Mouse (Mus musculus): Measurements from ENCODE around the gene Eif4a3. TPM values are rescaled to one million over a fixed set of nuclear protein-coding genes. Genes with fewer than 3 reads are reported as not detected.
"Not testable (repeated sequence)": the region's sequence is repeated elsewhere in the genome, so short reads cannot be mapped to it uniquely, and the experiment has no call there.

The Eif4a3 gene
- polyA plus RNA-seq, 1 experiment from 2014 or later = 147 TPM

- H3K27me3 ChIP-seq = no peaks in the 10 kb centered on the region
- ATAC-seq (peak; percentile 68), DNase-seq (ENCODE audit: low read depth, low spot score) (no peak)
- in situ Hi-C loops (cut with MboI; ENCODE audit: low pct_unique_long_range_greater_than_20kb) = no loop called here
- no peak for TF ChIP-seq CTCF (IDR thresholded peaks at IDR 0.05)
- ChIA-PET CTCF (interaction anchor here (0.6 to 2.2 kb wide), 6 partner anchors 8 to 54 kb away, joined by 3 to 9 read pairs (median 4); no protein-coding TSS in a partner anchor), POLR2A (interaction anchor here (1.0 to 1.2 kb wide), 2 partner anchors 18 to 19 kb away, joined by 3 read pairs; no protein-coding TSS in a partner anchor)
These were observed 31.9 kb downstream of the Eif4a3 start, which contains the start of gene Gaa for GRCm38 (mm10) chr11:119267768-119268556. TSS of gene Gaa (plus strand) at chr11:119267887.

- no peaks in the 10 kb centered on the region for H3K27me3 ChIP-seq
- no peak for ATAC-seq
- POLR2A ChIA-PET = interaction anchor here (1.0 kb wide), 1 partner anchor 18 kb away, joined by 3 read pairs; no protein-coding TSS in a partner anchor
- CTCF ChIA-PET = interaction anchor here (0.6 to 2.2 kb wide), 6 partner anchors 8 to 63 kb away, joined by 3 to 9 read pairs (median 4); no protein-coding TSS in a partner anchor
- in situ Hi-C loops (cut with MboI; ENCODE audit: low pct_unique_long_range_greater_than_20kb) = no loop called here
- DNase-seq (ENCODE audit: low read depth, low spot score) = no peak
- TF ChIP-seq CTCF (IDR thresholded peaks at IDR 0.05) = no peak
These were observed 32.6 kb downstream of the Eif4a3 start for GRCm38 (mm10) chr11:119267241-119267674.

DNA sequence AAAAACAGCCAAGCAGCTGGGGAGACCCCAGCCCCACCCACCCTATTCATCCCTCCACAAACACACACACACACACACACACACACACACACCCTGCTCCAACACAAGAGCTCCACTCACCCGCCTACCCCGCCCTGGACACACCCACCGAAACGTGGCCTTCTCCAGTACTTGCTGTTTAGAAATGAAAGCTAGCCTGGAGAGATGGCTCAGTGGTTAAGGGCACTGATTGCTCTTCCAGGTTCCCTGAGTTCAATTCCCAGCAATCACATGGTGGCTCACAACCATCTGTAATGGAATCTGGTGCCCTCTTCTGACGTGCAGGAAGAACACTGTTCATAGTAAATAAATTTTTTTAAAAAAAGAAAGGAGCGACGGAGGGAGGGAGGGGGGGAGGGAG is 34.1 kb downstream of the Eif4a3 start:
- no peak for DNase-seq (ENCODE audit: low read depth, low spot score)
- TF ChIP-seq CTCF (IDR thresholded peaks at IDR 0.05) = no peak
- ATAC-seq = no peak
- ChIA-PET CTCF (interaction anchor here (0.9 to 1.5 kb wide), 2 partner anchors 16 to 59 kb away, joined by 3 read pairs; no protein-coding TSS in a partner anchor), POLR2A (no interaction called here)
- H3K27me3 ChIP-seq = no peaks in the 10 kb centered on the region
- in situ Hi-C loops (cut with MboI; ENCODE audit: low pct_unique_long_range_greater_than_20kb) = no loop called here

DNA sequence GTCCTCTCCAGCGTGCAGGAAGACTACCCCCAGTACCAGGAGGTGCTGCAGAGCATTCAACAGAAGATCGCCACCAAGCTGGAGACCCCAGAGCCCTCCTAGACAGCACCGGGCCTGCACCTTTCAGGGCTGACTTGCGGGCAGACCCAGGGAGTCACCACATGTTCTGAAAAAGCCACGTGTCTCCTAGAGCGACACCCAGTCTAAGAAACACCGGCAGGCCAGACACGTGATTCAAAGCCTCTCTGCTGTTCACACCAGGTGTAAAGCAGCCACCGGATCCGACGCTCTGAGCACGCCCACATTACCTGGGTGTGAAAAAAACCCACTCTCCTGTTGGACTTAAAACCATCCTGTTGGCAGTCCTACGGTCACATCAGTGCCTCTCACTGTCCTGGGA is 35.5 kb downstream of the Eif4a3 start:
- CTCF ChIA-PET = no interaction called here

GRCm38 (mm10) chr11:119259977-119260376 is 39.9 kb downstream of the Eif4a3 start:
- POLR2A ChIA-PET = no interaction called here
- TF ChIP-seq CTCF (IDR thresholded peaks at IDR 0.05) = no peak
- CTCF ChIA-PET = no interaction called here
- H3K27me3 ChIP-seq = peaks cover 7% of the 10 kb centered on the region
- ATAC-seq = no peak
- no peak for DNase-seq (ENCODE audit: low read depth, low spot score)
- in situ Hi-C loops (cut with MboI; ENCODE audit: low pct_unique_long_range_greater_than_20kb) = no loop called here

More for the DNA sequence above, 35.5 kb downstream of the Eif4a3 start:
- DNase-seq (ENCODE audit: low read depth, low spot score) = no peak
- POLR2A ChIA-PET = no interaction called here
- H3K27me3 ChIP-seq = peaks cover 7% of the 10 kb centered on the region
- ATAC-seq = no peak
- no peak for TF ChIP-seq CTCF (IDR thresholded peaks at IDR 0.05)
- in situ Hi-C loops (cut with MboI; ENCODE audit: low pct_unique_long_range_greater_than_20kb) = no loop called here

GRCm38 (mm10) chr11:119258572-119259322 is 41.1 kb downstream of the Eif4a3 start:
- in situ Hi-C loops (cut with MboI; ENCODE audit: low pct_unique_long_range_greater_than_20kb) = no loop called here
- ATAC-seq (no peak), DNase-seq (ENCODE audit: low read depth, low spot score) (no peak)
- TF ChIP-seq CTCF (IDR thresholded peaks at IDR 0.05) = no peak
- ChIA-PET CTCF (interaction anchor here (0.9 kb wide), 1 partner anchor 9 kb away, joined by 4 read pairs; no protein-coding TSS in a partner anchor), POLR2A (interaction anchor here (0.7 kb wide), 2 partner anchors 28 to 1616 kb away, joined by 3 read pairs; no protein-coding TSS in a partner anchor)
- H3K27me3 ChIP-seq = peaks cover 7% of the 10 kb centered on the region

- CTCF ChIA-PET = no interaction called here
- DNase-seq (ENCODE audit: low read depth, low spot score) = no peak
- TF ChIP-seq CTCF (IDR thresholded peaks at IDR 0.05) = no peak
- in situ Hi-C loops (cut with MboI; ENCODE audit: low pct_unique_long_range_greater_than_20kb) = no loop called here
- no peak for ATAC-seq
- peaks cover 7% of the 10 kb centered on the region for H3K27me3 ChIP-seq
- POLR2A ChIA-PET = interaction anchor here (0.7 kb wide), 1 partner anchor 1617 kb away, joined by 3 read pairs; no protein-coding TSS in a partner anchor
These were observed 41.7 kb downstream of the Eif4a3 start for GRCm38 (mm10) chr11:119258216-119258571.

- H3K27me3 ChIP-seq; ATAC-seq; POLR2A ChIA-PET; in situ Hi-C loops (cut with MboI; ENCODE audit: low pct_unique_long_range_greater_than_20kb); DNase-seq (ENCODE audit: low read depth, low spot score): not testable (repeated sequence)
- CTCF ChIA-PET = interaction anchor here (1.6 kb wide), 1 partner anchor 11 kb away, joined by 4 read pairs; the partner anchor contains the start of gene Gaa
These were observed 43.3 kb downstream of the Eif4a3 start for GRCm38 (mm10) chr11:119256557-119256956.

- DNase-seq (ENCODE audit: low read depth, low spot score) (no peak), ATAC-seq (no peak)
- CTCF ChIA-PET = no interaction called here
- in situ Hi-C loops (cut with MboI; ENCODE audit: low pct_unique_long_range_greater_than_20kb) = no loop called here
- H3K27me3 ChIP-seq = no peaks in the 10 kb centered on the region
- POLR2A ChIA-PET = no interaction called here
- no peak for TF ChIP-seq CTCF (IDR thresholded peaks at IDR 0.05)
These were observed 46.9 kb downstream of the Eif4a3 start for GRCm38 (mm10) chr11:119252854-119253541.

DNA sequence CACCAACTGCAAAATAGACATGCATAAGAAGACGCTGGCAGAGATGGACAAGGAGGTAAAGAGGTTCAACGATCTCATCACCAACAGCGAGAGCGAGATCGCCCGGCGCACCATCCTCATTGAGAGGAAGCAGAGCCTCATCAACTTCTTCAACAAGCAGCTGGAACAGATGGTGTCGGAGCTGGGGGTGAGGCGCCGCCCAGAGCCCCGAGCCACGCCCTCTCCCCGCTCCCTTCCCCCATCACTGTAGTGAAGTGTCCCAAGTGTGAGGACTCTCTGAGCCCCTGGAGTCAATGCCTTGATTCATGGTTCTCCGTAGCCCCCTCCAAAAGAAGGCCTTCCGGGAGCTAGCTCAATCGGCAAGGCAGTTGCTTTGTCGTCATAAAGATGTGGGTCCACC is 48.9 kb downstream of the Eif4a3 start:
- H3K27me3 ChIP-seq = no peaks in the 10 kb centered on the region
- DNase-seq (ENCODE audit: low read depth, low spot score) (no peak), ATAC-seq (no peak)
- POLR2A ChIA-PET = no interaction called here
- in situ Hi-C loops (cut with MboI; ENCODE audit: low pct_unique_long_range_greater_than_20kb) = no loop called here
- TF ChIP-seq CTCF (IDR thresholded peaks at IDR 0.05) = no peak
- CTCF ChIA-PET = interaction anchor here (1.0 kb wide), 1 partner anchor 44 kb away, joined by 3 read pairs; no protein-coding TSS in a partner anchor
